Mouse (Mus musculus) lung, adult 2 months (tissue): Measurements from ENCODE around the gene Syne3. TPM values are rescaled to one million over a fixed set of nuclear protein-coding genes. Genes with fewer than 3 reads are reported as not detected.

ENCODE experiments used
- DNase-seq: peaks from one replicate; pipeline ENCODE4 v3.0.0; 2022
- H3K4me1 ChIP-seq: fragments of 200-500 bp; 2 replicates; pipeline ENCODE4 v1.6.1; 2011; ENCODE audit warnings: low read length; ENCODE audit not compliant: control insufficient read depth, insufficient read depth
- H3K4me3 ChIP-seq: fragments of 200-500 bp; replicated peaks from 2 replicates; pipeline ENCODE3; 2011; ENCODE audit warnings: low read depth, mild to moderate bottlenecking, control low read depth, low read length; ENCODE audit errors: extremely low read depth
- CTCF ChIP-seq: fragments of 200-500 bp; IDR thresholded peaks from 2 replicates; pipeline ENCODE4 v1.5.1; 2011; ENCODE audit warnings: mild to moderate bottlenecking, low read length, control low read depth; ENCODE audit not compliant: insufficient read depth
- POLR2A ChIP-seq: fragments of 200-500 bp; IDR thresholded peaks from 2 replicates; pipeline ENCODE4 v1.6.1; 2011; ENCODE audit warnings: low read depth, mild to moderate bottlenecking, control low read depth, low read length, borderline replicate concordance; ENCODE audit errors: extremely low read depth
- WGBS: fragments of 180-500 bp; shearing (Covaris S2); methylation state at CpG from one replicate; pipeline ENCODE4 v1.1.7; 2018; 5-methylcytosine and 5-hydroxymethylcytosine counted together
- polyA plus RNA-seq: library from polyadenylated mRNA; depleted of rRNA; stranded (reverse); fragments of >200 nt; gene quantifications from 2 replicates; pipeline ENCODE4 v1.2.3, GENCODE M21; 2012

Gene Syne3
- polyA plus RNA-seq, 1 experiment: 3.5 TPM

DNA sequence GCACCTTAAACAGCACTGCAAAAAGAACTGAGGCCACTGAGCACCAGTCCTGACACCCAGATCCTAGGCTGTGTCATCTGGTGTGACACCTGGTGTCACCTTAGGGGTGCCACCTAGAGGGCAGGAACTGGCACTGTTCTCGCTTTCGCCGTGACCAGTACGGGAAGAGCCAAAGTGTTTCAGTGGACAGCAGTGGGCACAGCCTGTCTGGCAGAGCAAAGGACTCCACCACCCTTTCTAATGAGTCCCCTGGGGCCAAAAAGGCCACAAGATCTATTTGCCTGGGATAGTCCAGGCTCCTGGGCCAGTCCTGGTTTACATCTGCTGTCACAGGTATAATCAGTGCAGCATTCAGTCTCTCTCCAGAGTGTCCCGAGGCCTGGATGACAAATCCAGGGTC lies 70.7 kb downstream of the Syne3 start:
- TF ChIP-seq CTCF: 0 out of 2 replicates have a peak, but pooled peaks have one; percentile 14
- TF ChIP-seq POLR2A: no peak
- 64% methylated on average over 5 of the region's 5 CpGs for WGBS
- no peak overlapping the region for H3K4me3 ChIP-seq
- DNase-seq: no peak
- H3K4me1 ChIP-seq: no peaks in the 10 kb centered on the region

DNA sequence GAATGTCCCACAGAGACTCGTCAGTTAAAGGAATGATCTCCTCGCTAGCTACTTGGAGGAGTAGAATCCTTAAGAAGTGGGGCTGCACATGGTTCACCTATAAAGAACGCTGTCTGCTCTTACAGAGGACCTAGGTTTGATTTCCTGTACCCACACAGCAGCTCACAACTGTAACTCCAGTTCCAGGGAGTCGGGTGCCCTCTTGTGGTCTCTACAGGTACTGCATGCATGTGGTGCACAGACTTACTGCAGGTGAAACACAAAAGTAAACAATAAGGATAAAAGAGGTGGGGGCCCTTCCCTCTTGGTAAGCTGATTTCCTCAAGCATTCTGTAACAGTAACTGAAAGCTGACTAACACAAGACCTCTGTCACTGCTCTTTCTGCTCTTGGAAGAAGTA lies 73.4 kb downstream of the Syne3 start:
- Histone ChIP-seq H3K4me3 (no peak overlapping the region), H3K4me1 (no peaks in the 10 kb centered on the region)
- WGBS: 80% methylated on average over 4 of the region's 4 CpGs
- peak; percentile 42 for TF ChIP-seq CTCF
- TF ChIP-seq POLR2A: no peak
- no peak for DNase-seq

DNA sequence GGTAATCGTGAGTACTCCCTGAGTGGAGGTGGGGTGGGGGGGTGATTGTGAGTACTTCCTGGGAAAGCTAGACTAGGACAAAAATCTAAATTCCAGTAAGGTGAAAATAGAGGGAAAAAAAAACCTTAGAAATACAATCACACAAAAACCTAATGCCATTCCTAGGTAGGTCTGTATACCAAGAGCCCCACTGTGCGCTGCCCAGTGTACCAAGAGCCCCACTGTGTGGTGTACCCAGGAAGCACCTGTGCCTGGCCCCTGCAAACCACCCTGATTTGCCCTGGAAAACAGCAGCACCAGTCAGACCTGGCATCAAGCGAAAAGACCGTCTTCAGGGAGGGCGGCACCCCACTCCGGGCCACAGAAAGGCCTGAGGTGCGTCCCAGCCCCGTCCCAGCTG lies 74.5 kb downstream of the Syne3 start:
- no peak for TF ChIP-seq CTCF
- TF ChIP-seq POLR2A: no peak
- no peaks in the 10 kb centered on the region for H3K4me1 ChIP-seq
- DNase-seq: no peak
- 86% methylated on average over 8 of the region's 8 CpGs for WGBS
- no peak overlapping the region for H3K4me3 ChIP-seq

DNA sequence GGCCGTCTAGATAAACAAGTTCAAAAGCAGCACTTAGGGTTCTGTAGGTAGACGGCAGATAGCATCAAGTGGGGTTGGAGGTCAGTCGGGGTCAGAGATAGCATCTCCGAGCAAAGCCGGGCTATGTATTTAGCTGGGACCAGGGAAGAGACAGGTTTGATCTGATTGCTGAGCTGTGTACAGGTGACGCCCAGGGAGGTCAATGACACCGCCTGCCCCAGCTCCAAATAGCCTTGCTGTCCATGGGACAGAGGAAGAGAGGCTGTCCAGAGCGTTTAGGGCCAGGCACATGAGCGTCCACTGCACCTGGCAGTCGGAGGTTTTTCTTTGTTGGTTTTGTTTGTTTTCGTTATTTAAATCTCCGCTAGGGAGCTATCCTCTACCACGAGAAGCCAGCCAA lies 75.8 kb downstream of the Syne3 start:
- Histone ChIP-seq H3K4me1 (no peaks in the 10 kb centered on the region), H3K4me3 (no peak overlapping the region)
- 58% methylated on average over 13 of the region's 13 CpGs for WGBS
- DNase-seq: no peak
- TF ChIP-seq POLR2A: no peak
- no peak for TF ChIP-seq CTCF

GRCm38 (mm10) chr12:104933217-104933616 lies 76.4 kb downstream of the Syne3 start:
- no peak for DNase-seq
- TF ChIP-seq POLR2A (no peak), CTCF (peak; percentile 54; the same call in 1 of the 2 replicates)
- Histone ChIP-seq H3K4me3 (no peak overlapping the region), H3K4me1 (no peaks in the 10 kb centered on the region)
- whole genome bisulfite sequencing: 67% methylated on average over 2 of the region's 2 CpGs

- TF ChIP-seq CTCF (no peak), POLR2A (no peak)
- DNase-seq: no peak
- Histone ChIP-seq H3K4me3 (no peak overlapping the region), H3K4me1 (no peaks in the 10 kb centered on the region)
- WGBS: 78% methylated on average over 2 of the region's 2 CpGs
Observed at GRCm38 (mm10) chr12:104925765-104926164, 83.8 kb downstream of the Syne3 start.

DNA sequence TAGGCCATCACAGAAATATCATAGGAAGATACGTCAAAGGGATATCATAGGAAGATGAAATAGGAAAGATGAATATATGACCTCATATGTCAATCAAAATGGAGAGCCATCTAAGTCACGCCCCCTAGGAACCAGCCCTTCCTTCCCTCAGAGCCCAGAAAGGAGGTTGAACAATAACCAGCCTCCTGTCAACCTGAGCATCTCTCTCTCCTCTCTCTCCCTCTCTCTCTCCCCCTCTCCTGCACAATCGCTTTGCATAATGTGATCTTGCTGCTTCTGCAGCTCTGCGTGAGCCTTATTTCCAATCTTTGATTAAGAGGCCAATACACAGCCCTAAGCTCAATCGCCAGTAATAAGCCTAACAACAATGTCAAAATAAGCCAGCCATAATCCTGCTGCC lies 84.6 kb downstream of the Syne3 start:
- DNase-seq: no peak
- no peak for TF ChIP-seq POLR2A
- TF ChIP-seq CTCF: no peak
- WGBS: 88% methylated on average over 5 of the region's 5 CpGs
- no peaks in the 10 kb centered on the region for H3K4me1 ChIP-seq
- no peak overlapping the region for H3K4me3 ChIP-seq

DNA sequence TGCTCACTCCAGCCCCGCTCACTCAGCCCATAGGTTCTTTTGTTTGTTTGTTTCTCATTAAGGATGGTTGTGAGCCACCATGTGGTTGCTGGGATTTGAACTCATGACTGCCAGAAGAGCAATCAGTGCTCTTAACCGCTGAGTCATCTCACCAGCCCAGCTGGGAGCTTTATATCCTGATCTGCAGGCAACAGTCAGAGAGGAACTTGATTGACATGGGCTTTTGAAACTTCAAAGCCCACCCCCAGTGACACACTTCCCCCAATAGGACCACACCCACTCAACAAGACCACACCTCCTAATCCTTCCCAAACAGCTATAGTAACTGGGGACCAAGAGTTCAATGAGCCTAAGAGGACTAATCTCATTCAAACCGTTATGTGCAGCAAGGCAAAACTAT lies 85.1 kb downstream of the Syne3 start:
- no peaks in the 10 kb centered on the region for H3K4me1 ChIP-seq
- no peak for DNase-seq
- TF ChIP-seq POLR2A (no peak), CTCF (no peak)
- no peak overlapping the region for H3K4me3 ChIP-seq
- WGBS: 93% methylated on average over 3 of the region's 3 CpGs

DNA sequence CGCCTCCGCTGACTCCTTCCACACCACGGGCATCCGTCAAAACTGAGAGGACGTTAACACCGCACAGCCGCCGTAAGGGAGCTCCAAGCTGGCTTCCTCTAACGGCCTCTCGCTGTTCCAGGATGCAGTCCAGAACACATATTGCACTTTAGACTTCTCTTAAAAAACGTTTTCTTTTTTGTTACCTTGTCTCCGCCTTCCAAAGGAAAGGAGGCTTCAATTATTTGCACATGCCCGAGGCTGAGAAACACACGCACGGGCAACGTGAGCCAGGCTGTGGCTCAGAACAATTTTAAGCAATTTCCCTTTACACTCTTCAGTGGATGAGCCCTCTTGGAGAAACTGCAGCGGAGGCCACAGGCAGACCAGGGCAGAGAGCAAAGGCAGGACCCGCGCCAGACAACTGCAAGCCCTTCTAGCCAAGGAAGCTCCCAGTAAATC lies 85.6 kb downstream of the Syne3 start:
- no peak overlapping the region for H3K4me3 ChIP-seq
- H3K4me1 ChIP-seq: no peaks in the 10 kb centered on the region
- 28% methylated on average over 19 of the region's 19 CpGs for WGBS
- DNase-seq: no peak
- TF ChIP-seq CTCF: no peak
- no peak for TF ChIP-seq POLR2A

GRCm38 (mm10) chr12:104922647-104923046 lies 87.0 kb downstream of the Syne3 start:
- no peak for DNase-seq
- WGBS: 73% methylated on average over 8 of the region's 8 CpGs
- no peak overlapping the region for H3K4me3 ChIP-seq
- H3K4me1 ChIP-seq: no peaks in the 10 kb centered on the region
- TF ChIP-seq CTCF: no peak
- TF ChIP-seq POLR2A: no peak
